ENCODE assay signal across 8 mouse cellular contexts in genomic region chr14:16200969-16201638, GRCm38 (mm10). TPM values are rescaled to one million over a fixed set of nuclear protein-coding genes. Genes with fewer than 3 reads are reported as not detected.
DNase-seq lines count a peak whose midpoint lies in the region; ATAC-seq and TF ChIP-seq lines count a peak whose summit lies in the region.

No protein-coding gene starts in this region.

- H3K9me3 ChIP-seq in lung, embryonic 14.5 days (ENCODE audit: low read depth, low read length): no peaks in the 10 kb centered on the region
- H3K9me3 ChIP-seq in hindbrain, embryonic 12.5 days (replicated peaks): no peaks in the 10 kb centered on the region

- H3K4me3 ChIP-seq in lung, embryonic 14.5 days (ENCODE audit: low read depth, low read length): no peak overlapping the region
- H3K4me3 ChIP-seq in lung, adult 2 months (replicated peaks; ENCODE audit: extremely low read depth, low read depth, low read length): no peak overlapping the region
- no peak overlapping the region for H3K4me3 ChIP-seq in hindbrain, embryonic 12.5 days
- no peak overlapping the region for H3K4me3 ChIP-seq in myocyte

- DNase-seq in lung, embryonic 14.5 days: peak; percentile 48
- no peak for DNase-seq in lung, adult 2 months
- peak; percentile 66 to 69 for DNase-seq in cerebellum, postnatal 36 days
- DNase-seq in layer of hippocampus, postnatal 10 days (ENCODE audit: low spot score in 2 of 2): peak; percentile 77 to 84
- no peak for DNase-seq in T-cell, adult 2 months (ENCODE audit: low spot score)
- no peak for DNase-seq in urinary bladder, postnatal 10 days (ENCODE audit: low spot score)

- ATAC-seq in lung, embryonic 14.5 days (ENCODE audit: insufficient read depth): peak; percentile 8; the same call in 1 of the 2 replicates
- ATAC-seq in hindbrain, embryonic 12.5 days (ENCODE audit: low FRiP score): peak; percentile 97

- TF ChIP-seq CTCF in lung, embryonic 14.5 days (IDR thresholded peaks at IDR 0.05; ENCODE audit: low read depth): no peak
- no peak for TF ChIP-seq CTCF in lung, adult 2 months (IDR thresholded peaks at IDR 0.05; ENCODE audit: insufficient read depth, low read length)

- H3K36me3 ChIP-seq in lung, embryonic 14.5 days (ENCODE audit: insufficient read depth): no peaks in the 10 kb centered on the region
- H3K36me3 ChIP-seq in hindbrain, embryonic 12.5 days: no peaks in the 10 kb centered on the region
- no peaks in the 10 kb centered on the region for H3K36me3 ChIP-seq in myocyte (ENCODE audit: control insufficient read depth, insufficient read depth)

- no peak overlapping the region for H3ac ChIP-seq in myocyte (ENCODE audit: control insufficient read depth, insufficient read length)

- H3K79me2 ChIP-seq in myocyte (ENCODE audit: control insufficient read depth, insufficient read depth): no peaks in the 10 kb centered on the region

- H3K9ac ChIP-seq in lung, embryonic 14.5 days: no peak overlapping the region
- no peak overlapping the region for H3K9ac ChIP-seq in hindbrain, embryonic 12.5 days

- H3K4me1 ChIP-seq in lung, embryonic 14.5 days (ENCODE audit: insufficient read depth): no peaks in the 10 kb centered on the region
- H3K4me1 ChIP-seq in lung, adult 2 months (ENCODE audit: control insufficient read depth, insufficient read depth, low read length): no peaks in the 10 kb centered on the region
- peaks cover 12% of the 10 kb centered on the region for H3K4me1 ChIP-seq in hindbrain, embryonic 12.5 days

- no peaks in the 10 kb centered on the region for H3K27me3 ChIP-seq in lung, embryonic 14.5 days (ENCODE audit: insufficient read depth, low read length)
- H3K27me3 ChIP-seq in hindbrain, embryonic 12.5 days: 0 out of 2 replicates have a peak, but pooled peaks cover 4% of the 10 kb centered on the region
- H3K27me3 ChIP-seq in myocyte (ENCODE audit: control insufficient read depth, insufficient read depth, insufficient read length): no peaks in the 10 kb centered on the region

- whole genome bisulfite sequencing in lung, embryonic 14.5 days: 32% methylated on average over 8 of the region's 8 CpGs
- 39% methylated on average over 8 of the region's 8 CpGs for WGBS in lung, adult 2 months
- 22% methylated on average over 8 of the region's 8 CpGs for WGBS in hindbrain, embryonic 12.5 days

- no peak for TF ChIP-seq POLR2A in lung, adult 2 months (IDR thresholded peaks at IDR 0.05; ENCODE audit: borderline replicate concordance, extremely low read depth, low read depth, low read length)
- no peak for TF ChIP-seq POLR2A in myocyte (IDR thresholded peaks at IDR 0.05; ENCODE audit: insufficient read length, low read depth)

- H3K4me2 ChIP-seq in lung, embryonic 14.5 days: 0 out of 2 replicates have a peak overlapping the region, but pooled peaks have one; percentile 1
- peak overlapping the region; percentile 41 for H3K4me2 ChIP-seq in hindbrain, embryonic 12.5 days (replicated peaks)
- H3K4me2 ChIP-seq in myocyte (ENCODE audit: low read depth): peak overlapping the region; percentile 59

- no peak overlapping the region for H3K27ac ChIP-seq in lung, embryonic 14.5 days (ENCODE audit: low read depth)
- H3K27ac ChIP-seq in hindbrain, embryonic 12.5 days: peak overlapping the region; percentile 79

TF ChIP-seq in myocyte, 11 proteins besides CTCF, POLR2A, EP300 and RAD21:
- TF ChIP-seq MAX (IDR thresholded peaks at IDR 0.05; ENCODE audit: low read depth) (no peak), POLR2AphosphoS2 (IDR thresholded peaks at IDR 0.05; ENCODE audit: insufficient read length, low read depth) (no peak), REST (IDR thresholded peaks at IDR 0.05; ENCODE audit: insufficient read depth, insufficient read length) (no peak), TCF3 (IDR thresholded peaks at IDR 0.05; ENCODE audit: insufficient read length, low read depth) (no peak), MYOG (IDR thresholded peaks at IDR 0.05; ENCODE audit: control insufficient read depth in 1 of 3, insufficient read depth in 1 of 3, insufficient read length in 2 of 3, low read depth in 2 of 3) (peak in 1 of 3 experiments; percentile 43)

RNA-seq across cellular contexts. Expression of gene Ngly1, which starts 48.0 kb away (rescaled TPM):
- 29.9 and 30.4 TPM in 2 replicates for polyA plus RNA-seq in lung, embryonic 14.5 days (2014; fragmentation: Nextera tagmentation; extraction: Ambion mirVana)
- 23.1 and 37.3 TPM in 2 replicates for polyA plus RNA-seq in lung, adult 2 months (2012; rRNA removed)
- polyA plus RNA-seq in hindbrain, embryonic 12.5 days (2016; fragmentation: Nextera tagmentation; extraction: Ambion mirVana): 27.6 and 27.7 TPM in 2 replicates
- 10 to 100 TPM; 35.6 to 38.0 TPM for total RNA-seq in layer of hippocampus, postnatal 10 days (2021)
- 8.0 TPM for polyA plus RNA-seq in myocyte (2012; fragmentation: generic; extraction: Trizol)

RNA-seq across cellular contexts. Expression of gene Oxsm, which starts 48.5 kb away (rescaled TPM):
- 1.6 and 2.1 TPM in 2 replicates for polyA plus RNA-seq in lung, embryonic 14.5 days (2014; fragmentation: Nextera tagmentation; extraction: Ambion mirVana)
- 3.9 and 7.3 TPM in 2 replicates for polyA plus RNA-seq in lung, adult 2 months (2012; rRNA removed)
- 1.6 and 1.8 TPM in 2 replicates for polyA plus RNA-seq in hindbrain, embryonic 12.5 days (2016; fragmentation: Nextera tagmentation; extraction: Ambion mirVana)
- 10 to 100 TPM in 1 of 2 experiments, 1 to 10 TPM in 1; 9.2 to 10.0 TPM for total RNA-seq in layer of hippocampus, postnatal 10 days (2021)
- polyA plus RNA-seq in myocyte (2012; fragmentation: generic; extraction: Trizol): 3.7 TPM

Comparison
In these comparisons a context has a peak if more than half of its experiments do, and no peak if none do; other contexts are left out.
1. DNase-seq: peak in lung, embryonic 14.5 days (single experiment), cerebellum, postnatal 36 days (2 of 2) and layer of hippocampus, postnatal 10 days (2 of 2); none in lung, adult 2 months (single experiment), T-cell, adult 2 months (single experiment) and urinary bladder, postnatal 10 days (single experiment).
2. H3K4me2 ChIP-seq: peak in every context shown above with its lines; median percentile 59 in myocyte; 41 in hindbrain, embryonic 12.5 days; 1 in lung, embryonic 14.5 days.